Mouse (Mus musculus) erythroblast, adult 5-6 weeks (primary cell): Measurements from ENCODE around the gene Trim2. TPM values are rescaled to one million over a fixed set of nuclear protein-coding genes. Genes with fewer than 3 reads are reported as not detected.
A peak's percentile ranks its signal among the peaks of the same experiment; 100 is the strongest.

ENCODE experiments used
- ATAC-seq: replicated peaks from 2 replicates; pipeline ENCODE4 v1.8.0; 2016; ENCODE audit warnings: moderate number of reproducible peaks, mild to moderate bottlenecking, moderate TSS enrichment, inconsistent platforms; ENCODE audit not compliant: poor library complexity, low FRiP score, severe bottlenecking
- total RNA-seq, 2 experiments: library from RNA; stranded (forward) in 1 of 2; stranded (reverse) in 1 of 2; fragments of 150-400 nt in 1 of 2; fragments of 200-764, 138-1000 nt in 1 of 2; gene quantifications; 2 replicates each; pipeline versions ENCODE4 v1.2.3 to v1.2.4; 2015 to 2017; ENCODE audit warnings: low replicate concordance in 2 of 2

Gene Trim2
- total RNA-seq (2015; ENCODE audit: low replicate concordance) = 1.9 and 3.8 TPM in 2 replicates
- total RNA-seq (2017; ENCODE audit: low replicate concordance) = 4.3 and 4.5 TPM in 2 replicates

GRCm38 (mm10) chr3:84306777-84307176, at the start of gene Trim2:
Gene Trim2, minus strand, starts transcription at chr3:84306877.
- no peak for ATAC-seq

GRCm38 (mm10) chr3:84355930-84356689, 49.4 kb upstream of the Trim2 start:
- ATAC-seq = peak; percentile 82

GRCm38 (mm10) chr3:84352353-84353034, 45.8 kb upstream of the Trim2 start:
- ATAC-seq = peak; percentile 72

GRCm38 (mm10) chr3:84350311-84350710, 43.6 kb upstream of the Trim2 start:
- peak; percentile 74 for ATAC-seq

GRCm38 (mm10) chr3:84349771-84350170, 43.1 kb upstream of the Trim2 start:
- no peak for ATAC-seq

GRCm38 (mm10) chr3:84347426-84347825, 40.7 kb upstream of the Trim2 start:
- ATAC-seq = no peak

- no peak for ATAC-seq
Observed at GRCm38 (mm10) chr3:84346456-84347150, 39.9 kb upstream of the Trim2 start.

GRCm38 (mm10) chr3:84345646-84345980, 38.9 kb upstream of the Trim2 start:
- no peak for ATAC-seq

GRCm38 (mm10) chr3:84344725-84345645, 38.3 kb upstream of the Trim2 start:
- ATAC-seq = peak; percentile 82

- ATAC-seq = no peak
Observed at GRCm38 (mm10) chr3:84343101-84343500, 36.4 kb upstream of the Trim2 start.

GRCm38 (mm10) chr3:84341811-84342210, 35.1 kb upstream of the Trim2 start:
- no peak for ATAC-seq

GRCm38 (mm10) chr3:84337585-84337984, 30.9 kb upstream of the Trim2 start:
- ATAC-seq = no peak

GRCm38 (mm10) chr3:84336342-84336741, 29.7 kb upstream of the Trim2 start:
- no peak for ATAC-seq

- ATAC-seq = no peak
Observed at GRCm38 (mm10) chr3:84335421-84336073, 28.9 kb upstream of the Trim2 start.

- ATAC-seq = no peak
Observed at GRCm38 (mm10) chr3:84334771-84335420, 28.2 kb upstream of the Trim2 start.

- no peak for ATAC-seq
Observed at GRCm38 (mm10) chr3:84333400-84334349, 27.0 kb upstream of the Trim2 start.

GRCm38 (mm10) chr3:84330210-84330609, 23.5 kb upstream of the Trim2 start:
- ATAC-seq = no peak
